19 mouse cellular contexts compared by ENCODE assay signal in genomic region chr15:90294353-90294922, GRCm38 (mm10).
DNase-seq lines count a peak whose midpoint lies in the region; ATAC-seq and TF ChIP-seq lines count a peak whose summit lies in the region.
"Had no signal": no experiment of that assay in that cellular context is flagged by ENCODE, and none has a peak within 500 bp of the region (broad histone marks: within the 10 kb centered on the region; RNA-seq: fewer than 3 reads in every experiment).

No protein-coding gene starts in this region.

- H3K27me3 ChIP-seq in kidney, postnatal 0 days (ENCODE audit: insufficient read depth, low read length) = no peaks in the 10 kb centered on the region
- H3K27me3 ChIP-seq in myocyte (ENCODE audit: control insufficient read depth, insufficient read depth, insufficient read length) = no peaks in the 10 kb centered on the region
- H3K27me3 ChIP-seq: forebrain, embryonic 15.5 days; heart, embryonic 12.5 days; hindbrain, embryonic 13.5 days had no signal

- no peak for TF ChIP-seq CTCF in kidney, postnatal 0 days (IDR thresholded peaks at IDR 0.05; ENCODE audit: low read depth)

- TF ChIP-seq POLR2A in myocyte (IDR thresholded peaks at IDR 0.05; ENCODE audit: insufficient read length, low read depth) = no peak

- H3ac ChIP-seq in myocyte (ENCODE audit: control insufficient read depth, insufficient read length) = no peak overlapping the region

- H3K9ac ChIP-seq in kidney, postnatal 0 days (ENCODE audit: low read depth, low read length) = no peak overlapping the region
- H3K9ac ChIP-seq: forebrain, embryonic 15.5 days; heart, embryonic 12.5 days; hindbrain, embryonic 13.5 days had no signal

- DNase-seq in embryo, embryonic 11.5 days (ENCODE audit: low read depth, low spot score) = peak; percentile 19
- no peak for DNase-seq in embryo, embryonic 10 days (ENCODE audit: low spot score)
- peak; percentile 2 to 13 for DNase-seq in heart, postnatal 10 days
- no peak for DNase-seq in heart, postnatal 25 days (ENCODE audit: low spot score)
- peak; percentile 77 for DNase-seq in kidney, postnatal 0 days (ENCODE audit: low spot score)
- DNase-seq in kidney, postnatal 14 days = no peak
- DNase-seq: adrenal gland, postnatal 14 days; B cell, adult 2 months; cerebellum, adult 11-12 months; cerebellum, adult 9-10 months; cerebellum, postnatal 25 days; gastrocnemius, postnatal 36 days had no signal

- H3K4me2 ChIP-seq in kidney, postnatal 0 days (ENCODE audit: low read length) = no peak overlapping the region
- H3K4me2 ChIP-seq in myocyte (ENCODE audit: low read depth) = peak overlapping the region; percentile 19
- H3K4me2 ChIP-seq: forebrain, embryonic 15.5 days; heart, embryonic 12.5 days; hindbrain, embryonic 13.5 days had no signal

- H3K9me3 ChIP-seq in kidney, postnatal 0 days (replicated peaks; ENCODE audit: low read length) = no peaks in the 10 kb centered on the region
- H3K9me3 ChIP-seq: forebrain, embryonic 15.5 days; G1E; heart, embryonic 12.5 days; hindbrain, embryonic 13.5 days had no signal

- no peak overlapping the region for H3K4me3 ChIP-seq in kidney, postnatal 0 days (replicated peaks; ENCODE audit: low read depth, low read length)
- no peak overlapping the region for H3K4me3 ChIP-seq in myocyte
- H3K4me3 ChIP-seq: forebrain, embryonic 15.5 days; heart, embryonic 12.5 days; hindbrain, embryonic 13.5 days had no signal

- no peak for ATAC-seq in kidney, postnatal 0 days (replicated peaks; ENCODE audit: low FRiP score, low read depth)
- ATAC-seq: CD4-positive, CD25-positive, alpha-beta regulatory T cell, adult 4 months; forebrain, embryonic 15.5 days; hindbrain, postnatal 0 days had no signal

- H3K79me2 ChIP-seq in myocyte (ENCODE audit: control insufficient read depth, insufficient read depth) = no peaks in the 10 kb centered on the region

- intact Hi-C loops in heart, postnatal 10 days (cut with DNase I) = no loop called here
- intact Hi-C loops in heart, postnatal 25 days (cut with DNase I) = no loop called here

- H3K36me3 ChIP-seq in kidney, postnatal 0 days (ENCODE audit: insufficient read depth, low read length) = no peaks in the 10 kb centered on the region
- no peaks in the 10 kb centered on the region for H3K36me3 ChIP-seq in myocyte (ENCODE audit: control insufficient read depth, insufficient read depth)
- H3K36me3 ChIP-seq: forebrain, embryonic 15.5 days; G1E; heart, embryonic 12.5 days; hindbrain, embryonic 13.5 days had no signal

- no peak overlapping the region for H3K27ac ChIP-seq in kidney, postnatal 0 days
- H3K27ac ChIP-seq: forebrain, embryonic 15.5 days; hindbrain, embryonic 13.5 days; hindbrain, postnatal 0 days had no signal

- WGBS in kidney, postnatal 0 days = 13% methylated on average over 2 of the region's 2 CpGs

- H3K4me1 ChIP-seq in kidney, postnatal 0 days (replicated peaks; ENCODE audit: insufficient read depth, low read length) = no peaks in the 10 kb centered on the region
- H3K4me1 ChIP-seq: forebrain, embryonic 15.5 days; heart, embryonic 12.5 days; hindbrain, embryonic 13.5 days had no signal

TF ChIP-seq in myocyte, 11 proteins besides CTCF, POLR2A, EP300 and RAD21:
- TF ChIP-seq MAX (IDR thresholded peaks at IDR 0.05; ENCODE audit: low read depth) (no peak), TCF3 (IDR thresholded peaks at IDR 0.05; ENCODE audit: insufficient read length, low read depth) (no peak), CEBPB (IDR thresholded peaks at IDR 0.05; ENCODE audit: insufficient read depth, poor library complexity, severe bottlenecking) (no peak), TCF12 (IDR thresholded peaks at IDR 0.05; ENCODE audit: insufficient read depth, poor library complexity, severe bottlenecking) (no peak), POLR2AphosphoS2 (IDR thresholded peaks at IDR 0.05; ENCODE audit: insufficient read length, low read depth) (no peak), REST (IDR thresholded peaks at IDR 0.05; ENCODE audit: insufficient read depth, insufficient read length) (no peak), E2F4 (IDR thresholded peaks at IDR 0.05; ENCODE audit: insufficient read depth) (no peak), MYOD1 (IDR thresholded peaks at IDR 0.05; ENCODE audit: control insufficient read depth in 1 of 3, insufficient read length in 2 of 3, low read depth in 2 of 3) (no peak), SRF (IDR thresholded peaks at IDR 0.05; ENCODE audit: control insufficient read depth, insufficient read length, low read depth) (no peak), MYOG (IDR thresholded peaks at IDR 0.05; ENCODE audit: control insufficient read depth in 1 of 3, insufficient read depth in 1 of 3, insufficient read length in 2 of 3, low read depth in 2 of 3) (no peak), USF1 (IDR thresholded peaks at IDR 0.05; ENCODE audit: low read depth) (no peak)
TF ChIP-seq in myocyte: peak in this region for 0.

Comparison
In these comparisons a context has a peak if more than half of its experiments do, and no peak if none do; other contexts are left out.
1. DNase-seq: peak in embryo, embryonic 11.5 days (single experiment), heart, postnatal 10 days (2 of 2) and kidney, postnatal 0 days (single experiment); none in embryo, embryonic 10 days (single experiment), heart, postnatal 25 days (single experiment) and kidney, postnatal 14 days (single experiment).